17 mouse cellular contexts compared by ENCODE assay signal in the genomic region with DNA sequence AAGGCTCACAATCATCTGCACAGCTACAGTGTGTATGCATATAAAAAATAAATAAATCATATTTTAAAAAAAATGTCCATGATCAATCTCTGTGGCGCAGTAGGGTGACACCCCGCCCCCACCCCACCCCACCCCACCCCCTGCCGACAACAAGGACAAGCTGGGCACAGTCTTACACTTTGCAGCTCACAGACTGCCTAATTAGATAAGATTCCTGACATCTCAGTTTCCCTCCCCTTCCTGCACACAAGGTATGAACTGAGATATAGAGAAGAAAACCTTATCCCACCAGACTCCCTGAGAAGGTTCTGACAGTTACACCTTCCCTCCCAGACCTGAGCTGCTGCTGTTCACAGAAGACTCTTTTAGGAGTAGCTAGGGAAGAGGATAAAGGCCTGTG. TPM values are rescaled to one million over a fixed set of nuclear protein-coding genes. Genes with fewer than 3 reads are reported as not detected.
"Had no signal": no experiment of that assay in that cellular context is flagged by ENCODE, and none has a peak within 500 bp of the region (broad histone marks: within the 10 kb centered on the region; RNA-seq: fewer than 3 reads in every experiment).

No protein-coding gene starts in this region.

- H3K27me3 ChIP-seq: lung, embryonic 15.5 days; midbrain, embryonic 13.5 days; midbrain, embryonic 15.5 days; neural tube, embryonic 12.5 days; stomach, embryonic 15.5 days had no signal

- H3K27ac ChIP-seq: lung, embryonic 15.5 days; macrophage; midbrain, embryonic 13.5 days; midbrain, embryonic 15.5 days; neural tube, embryonic 12.5 days; stomach, embryonic 15.5 days; stomach, postnatal 0 days had no signal

- H3K9ac ChIP-seq: lung, embryonic 15.5 days; midbrain, embryonic 13.5 days; midbrain, embryonic 15.5 days; neural tube, embryonic 12.5 days; stomach, embryonic 15.5 days had no signal

- ATAC-seq: lung, postnatal 0 days; midbrain, embryonic 13.5 days; midbrain, embryonic 15.5 days had no signal

- H3K36me3 ChIP-seq: lung, embryonic 15.5 days; midbrain, embryonic 15.5 days; stomach, embryonic 15.5 days had no signal

- H3K4me1 ChIP-seq: lung, embryonic 15.5 days; midbrain, embryonic 13.5 days; midbrain, embryonic 15.5 days; neural tube, embryonic 12.5 days; stomach, embryonic 15.5 days had no signal

- H3K9me3 ChIP-seq: lung, embryonic 15.5 days; midbrain, embryonic 13.5 days; midbrain, embryonic 15.5 days; neural tube, embryonic 12.5 days; stomach, embryonic 15.5 days had no signal

- H3K4me2 ChIP-seq: lung, embryonic 15.5 days; midbrain, embryonic 11.5 days; midbrain, embryonic 13.5 days; midbrain, embryonic 15.5 days; neural tube, embryonic 12.5 days; stomach, embryonic 15.5 days had no signal

- DNase-seq: lung, adult 2 months; lung, postnatal 14 days; lung, postnatal 36 days; right cerebral cortex, postnatal 14 days; thymus, adult 2 months; thymus, postnatal 25 days; thymus, postnatal 4 days had no signal

- H3K4me3 ChIP-seq: lung, embryonic 15.5 days; midbrain, embryonic 13.5 days; midbrain, embryonic 15.5 days; neural tube, embryonic 12.5 days; stomach, embryonic 15.5 days had no signal

RNA-seq across cellular contexts. Expression of a gene that starts 7.6 kb away (rescaled TPM):
- total RNA-seq: monocyte, adult 5-6 weeks had no signal
- polyA plus RNA-seq: macrophage had no signal

RNA-seq across cellular contexts. Expression of a gene that starts 37.2 kb away (rescaled TPM):
- total RNA-seq: monocyte, adult 5-6 weeks had no signal
